Mouse (Mus musculus) CH12.LX (cell line): ENCODE data around the gene Frmd8.

Experiments used
- CHD1 ChIP-seq: IDR thresholded peaks from 2 replicates; pipeline ENCODE4 v1.6.1; 2012; ENCODE audit warnings: low read depth, low read length, improper control_type of control experiment, inconsistent platforms
- GABPA ChIP-seq: IDR thresholded peaks from 2 replicates; pipeline ENCODE4 v1.6.1; 2012; ENCODE audit warnings: low read depth, low read length, improper control_type of control experiment, inconsistent platforms; ENCODE audit not compliant: insufficient replicate concordance
- HCFC1 ChIP-seq: IDR thresholded peaks from 2 replicates; pipeline ENCODE4 v1.6.1; 2012; ENCODE audit warnings: low read depth, mild to moderate bottlenecking, inconsistent platforms, low read length, improper control_type of control experiment
- MYC ChIP-seq: IDR thresholded peaks from 2 replicates; pipeline ENCODE4 v1.6.1; 2011; ENCODE audit warnings: low read depth, mild to moderate bottlenecking, improper control_type of control experiment, low read length
- POLR2A ChIP-seq: IDR thresholded peaks from 2 replicates; pipeline ENCODE4 v1.6.1; 2011; ENCODE audit warnings: low read depth, mild to moderate bottlenecking, improper control_type of control experiment, low read length

GRCm38 (mm10) chr19:5817703-5818589, 57.1 kb downstream of the Frmd8 start:
- TF ChIP-seq MYC (peak; percentile 69; the same call in 1 of the 2 replicates), GABPA (no peak), POLR2A (peak; percentile 67), CHD1 (no peak), HCFC1 (peak; percentile 50; the same call in 1 of the 2 replicates)
